Mouse (Mus musculus) neural tube, embryonic 14.5 days (tissue): ENCODE measurements around the gene Traf5. TPM values are rescaled to one million over a fixed set of nuclear protein-coding genes. Genes with fewer than 3 reads are reported as not detected.
A peak's percentile ranks its signal among the peaks of the same experiment; 100 is the strongest.

ENCODE experiments used
- ATAC-seq: fragments of 200-750 bp; cut with Nextera tagmentation; 2 replicates; pipeline ENCODE4 v1.8.0; 2017; ENCODE audit warnings: low read depth, mild to moderate bottlenecking, moderate TSS enrichment, moderate library complexity
- H3K27ac ChIP-seq: fragments of 300-500 bp; sonication (generic); 2 replicates; pipeline ENCODE4 v1.5.1; 2014; ENCODE audit warnings: low read depth, mild to moderate bottlenecking, control low read depth, low read length, moderate library complexity, mixed read lengths
- H3K27me3 ChIP-seq: fragments of 300-500 bp; sonication (generic); 2 replicates; pipeline ENCODE4 v1.6.1; 2014; ENCODE audit warnings: low read length; ENCODE audit not compliant: control insufficient read depth, insufficient read depth
- H3K36me3 ChIP-seq: fragments of 300-500 bp; sonication (generic); 2 replicates; pipeline ENCODE4 v1.6.1; 2014; ENCODE audit warnings: low read length, mixed read lengths; ENCODE audit not compliant: control insufficient read depth, insufficient read depth
- H3K4me1 ChIP-seq: fragments of 300-500 bp; sonication (generic); 2 replicates; pipeline ENCODE4 v1.6.1; 2014; ENCODE audit warnings: low read length; ENCODE audit not compliant: control insufficient read depth, insufficient read depth
- H3K4me2 ChIP-seq: fragments of 300-500 bp; sonication (generic); 2 replicates; pipeline ENCODE4 v1.6.1; 2014; ENCODE audit warnings: mild to moderate bottlenecking, low read depth, low read length, control low read depth
- H3K4me3 ChIP-seq: fragments of 300-500 bp; sonication (generic); 2 replicates; pipeline ENCODE4 v1.5.1; 2014; ENCODE audit warnings: low read depth, low read length, control low read depth, mixed read lengths
- H3K9ac ChIP-seq: fragments of 300-500 bp; sonication (generic); replicated peaks from 2 replicates; pipeline ENCODE4 v1.6.1; 2014; ENCODE audit warnings: low read depth, mild to moderate bottlenecking, control low read depth, low read length, mixed read lengths
- H3K9me3 ChIP-seq: fragments of 300-500 bp; sonication (generic); 2 replicates; pipeline ENCODE4 v1.6.1; 2016; ENCODE audit warnings: low read length; ENCODE audit not compliant: control insufficient read depth
- WGBS: fragments of 180-500 bp; shearing (Covaris S2); extraction: QIAGEN DNeasy Blood & Tissue Kit; methylation state at CpG from one replicate; pipeline ENCODE4 v1.1.7; 2014; 5-methylcytosine and 5-hydroxymethylcytosine counted together
- polyA plus RNA-seq: library from polyadenylated mRNA; unstranded; fragments of >200 nt; fragmentation: Nextera tagmentation; extraction: Ambion mirVana; gene quantifications from 2 replicates; pipeline ENCODE4 v1.2.1, GENCODE M21; 2014

The Traf5 gene
- polyA plus RNA-seq, 1 experiment from 2014 or later, result 2.3 TPM

- Histone ChIP-seq H3K9me3 (no peaks in the 10 kb centered on the region), H3K4me3 (peak overlapping the region; percentile 54), H3K9ac (peak overlapping the region; percentile 61), H3K36me3 (no peaks in the 10 kb centered on the region), H3K27ac (peak overlapping the region; percentile 81), H3K4me2 (peak overlapping the region; percentile 73), H3K4me1 (no peaks in the 10 kb centered on the region), H3K27me3 (no peaks in the 10 kb centered on the region)
- ATAC-seq, result peak; percentile 99
- WGBS, result 1% methylated on average over 22 of the region's 22 CpGs
Measured at GRCm38 (mm10) chr1:191989994-191990393, 102.4 kb downstream of the Traf5 start.

GRCm38 (mm10) chr1:191989060-191989459, 103.3 kb downstream of the Traf5 start:
- Histone ChIP-seq H3K27me3 (no peaks in the 10 kb centered on the region), H3K4me1 (no peaks in the 10 kb centered on the region), H3K36me3 (no peaks in the 10 kb centered on the region), H3K4me2 (no peak overlapping the region), H3K9me3 (no peaks in the 10 kb centered on the region), H3K9ac (no peak overlapping the region), H3K27ac (no peak overlapping the region), H3K4me3 (no peak overlapping the region)
- ATAC-seq, result no peak
- over 99% methylated on average over 5 of the region's 5 CpGs for WGBS

GRCm38 (mm10) chr1:191988646-191989045, 103.7 kb downstream of the Traf5 start:
- Histone ChIP-seq H3K9ac (no peak overlapping the region), H3K4me1 (no peaks in the 10 kb centered on the region), H3K27me3 (no peaks in the 10 kb centered on the region), H3K4me2 (no peak overlapping the region), H3K4me3 (no peak overlapping the region), H3K9me3 (no peaks in the 10 kb centered on the region), H3K27ac (no peak overlapping the region), H3K36me3 (no peaks in the 10 kb centered on the region)
- no peak for ATAC-seq
- 91% methylated on average over 3 of the region's 3 CpGs for WGBS

GRCm38 (mm10) chr1:191987481-191987769, 104.9 kb downstream of the Traf5 start:
- Histone ChIP-seq H3K27ac (no peak overlapping the region), H3K9ac (no peak overlapping the region), H3K36me3 (no peaks in the 10 kb centered on the region), H3K9me3 (no peaks in the 10 kb centered on the region), H3K4me3 (no peak overlapping the region), H3K4me2 (no peak overlapping the region), H3K4me1 (no peaks in the 10 kb centered on the region), H3K27me3 (no peaks in the 10 kb centered on the region)
- 62% methylated on average over 5 of the region's 5 CpGs for WGBS
- no peak for ATAC-seq

GRCm38 (mm10) chr1:191986674-191987480, 105.5 kb downstream of the Traf5 start:
- Histone ChIP-seq H3K36me3 (no peaks in the 10 kb centered on the region), H3K4me2 (no peak overlapping the region), H3K27ac (no peak overlapping the region), H3K4me1 (no peaks in the 10 kb centered on the region), H3K27me3 (no peaks in the 10 kb centered on the region), H3K4me3 (no peak overlapping the region), H3K9ac (no peak overlapping the region), H3K9me3 (no peaks in the 10 kb centered on the region)
- no peak for ATAC-seq
- WGBS, result 83% methylated on average over 8 of the region's 8 CpGs

GRCm38 (mm10) chr1:191981426-191982102, 110.8 kb downstream of the Traf5 start:
- Histone ChIP-seq H3K4me3 (no peak overlapping the region), H3K9ac (no peak overlapping the region), H3K36me3 (no peaks in the 10 kb centered on the region), H3K27ac (peak overlapping the region; percentile 4), H3K4me1 (0 out of 2 replicates have a peak, but pooled peaks cover 3% of the 10 kb centered on the region), H3K9me3 (no peaks in the 10 kb centered on the region), H3K4me2 (no peak overlapping the region), H3K27me3 (no peaks in the 10 kb centered on the region)
- WGBS, result 18% methylated on average over 6 of the region's 6 CpGs
- peak; percentile 84 for ATAC-seq

GRCm38 (mm10) chr1:191977187-191977586, 115.2 kb downstream of the Traf5 start, which contains the start of gene Rd3:
Gene Rd3, plus strand, starts transcription at chr1:191977370.
- H3K27ac ChIP-seq, result no peak within 1 kb of the TSS
- H3K9me3 ChIP-seq, result no peaks in the 10 kb centered on the region
- H3K4me3 ChIP-seq, result no peak within 1 kb of the TSS
- H3K9ac ChIP-seq, result no peak within 1 kb of the TSS
- no peak within 1 kb of the TSS; the same call in 1 of the 2 replicates for H3K4me2 ChIP-seq
- H3K27me3 ChIP-seq, result no peaks in the 10 kb centered on the region
- WGBS, result 38% methylated on average over 5 of the region's 5 CpGs
- H3K4me1 ChIP-seq, result 0 out of 2 replicates have a peak, but pooled peaks cover 3% of the 10 kb centered on the region
- peak; percentile 78; the same call in 1 of the 2 replicates for ATAC-seq
- no peaks in the 10 kb centered on the region for H3K36me3 ChIP-seq

GRCm38 (mm10) chr1:191974509-191975405, 117.6 kb downstream of the Traf5 start:
- no peak overlapping the region for H3K27ac ChIP-seq
- no peak for ATAC-seq
- H3K36me3 ChIP-seq, result no peaks in the 10 kb centered on the region
- H3K4me1 ChIP-seq, result no peaks in the 10 kb centered on the region
- H3K4me3 ChIP-seq, result no peak overlapping the region
- no peaks in the 10 kb centered on the region for H3K27me3 ChIP-seq
- no peak overlapping the region for H3K4me2 ChIP-seq
- H3K9ac ChIP-seq, result no peak overlapping the region
- WGBS, result 68% methylated on average over 13 of the region's 13 CpGs
- no peaks in the 10 kb centered on the region for H3K9me3 ChIP-seq
